Mouse (Mus musculus) forebrain, postnatal 0 days (tissue): ENCODE results near the gene Odf2. TPM values are rescaled to one million over a fixed set of nuclear protein-coding genes. Genes with fewer than 3 reads are reported as not detected.

Source experiments
- ATAC-seq: fragments of 200-750 bp; cut with Nextera tagmentation; 2 replicates; pipeline ENCODE4 v1.8.0; 2017; ENCODE audit warnings: mild to moderate bottlenecking, moderate library complexity
- DNase-seq: peaks from one replicate; pipeline ENCODE4 v3.0.0-alpha.2; 2015
- H3K27ac ChIP-seq: fragments of 300-500 bp; sonication (generic); 2 replicates; pipeline ENCODE4 v1.5.1; 2014; ENCODE audit warnings: low read depth, mild to moderate bottlenecking, antibody characterized with exemption, low read length, moderate library complexity, mixed read lengths
- H3K27me3 ChIP-seq: fragments of 300-500 bp; sonication (generic); 2 replicates; pipeline ENCODE4 v1.6.1; 2014; ENCODE audit warnings: mild to moderate bottlenecking, low read length, mixed read lengths; ENCODE audit not compliant: insufficient read depth
- H3K36me3 ChIP-seq: fragments of 300-500 bp; sonication (generic); 2 replicates; pipeline ENCODE4 v1.6.1; 2014; ENCODE audit warnings: mild to moderate bottlenecking, moderate library complexity; ENCODE audit not compliant: insufficient read depth
- H3K4me1 ChIP-seq: fragments of 300-500 bp; sonication (generic); 2 replicates; pipeline ENCODE4 v1.6.1; 2014; ENCODE audit warnings: antibody characterized with exemption; ENCODE audit not compliant: insufficient read depth
- H3K4me2 ChIP-seq: fragments of 300-500 bp; sonication (generic); 2 replicates; pipeline ENCODE4 v1.6.1; 2014; ENCODE audit warnings: low read depth, mild to moderate bottlenecking, moderate library complexity
- H3K4me3 ChIP-seq: fragments of 300-500 bp; sonication (generic); 2 replicates; pipeline ENCODE4 v1.5.1; 2014; ENCODE audit warnings: low read depth, low read length, mixed read lengths
- H3K9ac ChIP-seq: fragments of 300-500 bp; sonication (generic); 2 replicates; pipeline ENCODE4 v1.6.1; 2014; ENCODE audit warnings: mild to moderate bottlenecking
- H3K9me3 ChIP-seq: fragments of 300-500 bp; sonication (generic); 2 replicates; pipeline ENCODE4 v1.6.1; 2016; ENCODE audit warnings: low read length
- CTCF ChIP-seq: sonication (generic); IDR thresholded peaks from 2 replicates; pipeline ENCODE4 v1.5.1; 2016; ENCODE audit warnings: antibody characterized with exemption, control low read depth, low read depth
- WGBS: fragments of 180-500 bp; shearing (Covaris S2); extraction: QIAGEN DNeasy Blood & Tissue Kit; methylation state at CpG from one replicate; pipeline ENCODE4 v1.1.7; 2014; 5-methylcytosine and 5-hydroxymethylcytosine counted together
- polyA plus RNA-seq: library from polyadenylated mRNA; unstranded; fragments of >200 nt; fragmentation: Nextera tagmentation; extraction: Ambion mirVana; gene quantifications from 2 replicates; pipeline ENCODE4 v1.2.1, GENCODE M21; 2015
- total RNA-seq: library from RNA; depleted of rRNA; stranded (reverse); fragments of >200 nt; gene quantifications from 2 replicates; pipeline ENCODE4 v1.2.3, GENCODE M21; 2014

Odf2 gene
- total and polyA plus RNA-seq, 2 experiments from 2014 or later, result 60.8 to 109 TPM

DNA sequence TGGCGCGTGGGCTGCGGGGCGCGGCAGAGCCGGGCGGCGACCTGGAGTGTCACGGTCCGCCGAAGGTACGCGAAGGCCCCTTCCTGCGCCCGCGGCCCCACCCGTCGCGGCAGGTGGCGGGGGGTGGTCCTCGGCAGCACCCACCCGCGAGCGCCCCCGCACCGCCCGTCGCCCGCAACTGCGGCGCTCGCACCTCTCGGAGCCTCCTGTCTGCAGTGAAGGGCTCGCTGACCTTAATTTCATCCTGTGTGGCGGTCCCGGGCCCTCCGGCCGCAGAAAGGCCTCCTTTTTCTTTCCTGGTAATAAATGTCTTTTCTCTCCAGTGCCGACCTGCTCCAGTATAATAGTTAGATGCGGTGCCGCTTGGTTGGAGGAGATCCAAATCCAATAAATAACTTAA, 76.9 kb downstream of the Odf2 start:
- DNase-seq (peak; percentile 68), ATAC-seq (peak; percentile 54)
- peak overlapping the region; percentile 99 for H3K4me3 ChIP-seq
- H3K9ac ChIP-seq, result peak overlapping the region; percentile 99
- H3K27me3 ChIP-seq, result no peaks in the 10 kb centered on the region
- peak overlapping the region; percentile 58 for H3K4me2 ChIP-seq
- H3K9me3 ChIP-seq, result no peaks in the 10 kb centered on the region
- H3K36me3 ChIP-seq, result peaks cover 15% of the 10 kb centered on the region
- WGBS, result 1% methylated on average over 29 of the region's 41 CpGs
- H3K4me1 ChIP-seq, result peaks cover 30% of the 10 kb centered on the region
- H3K27ac ChIP-seq, result peak overlapping the region; percentile 98
- peak; percentile 33; the same call in 1 of the 2 replicates for TF ChIP-seq CTCF

- Histone ChIP-seq H3K27me3 (no peaks in the 10 kb centered on the region), H3K9me3 (no peaks in the 10 kb centered on the region), H3K4me1 (peaks cover 31% of the 10 kb centered on the region), H3K4me2 (peak overlapping the region; percentile 58), H3K27ac (no peak overlapping the region), H3K36me3 (peaks cover 15% of the 10 kb centered on the region), H3K4me3 (peak overlapping the region; percentile 99), H3K9ac (peak overlapping the region; percentile 99)
- no peak for TF ChIP-seq CTCF
- no peak for DNase-seq
- no peak for ATAC-seq
- WGBS, result 32% methylated on average over 2 of the region's 2 CpGs
Measured at GRCm38 (mm10) chr2:29966826-29967225, 77.8 kb downstream of the Odf2 start.

DNA sequence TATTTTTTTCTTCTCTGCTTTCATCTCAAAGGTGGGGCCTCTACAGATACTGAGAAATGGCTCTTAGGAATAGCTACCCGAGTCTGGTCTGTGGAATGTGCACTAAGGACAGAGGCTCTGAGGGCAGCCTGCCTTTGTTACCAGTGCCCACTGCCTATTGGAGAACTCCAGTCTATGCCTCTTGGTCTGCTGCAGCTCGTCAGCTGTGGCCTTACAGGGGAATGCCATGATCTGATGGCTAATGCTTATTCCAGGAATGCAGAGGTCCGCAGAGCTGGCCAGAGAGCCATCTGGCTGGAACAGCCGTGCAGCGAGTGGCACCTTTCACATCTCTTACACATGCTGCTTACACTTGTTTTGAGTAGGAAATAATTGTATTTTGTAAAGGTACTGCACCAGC, 78.7 kb downstream of the Odf2 start:
- 44% methylated on average over 5 of the region's 5 CpGs for WGBS
- H3K4me3 ChIP-seq, result 0 out of 2 replicates have a peak overlapping the region, but pooled peaks have one; percentile 2
- DNase-seq (no peak), ATAC-seq (no peak)
- H3K4me1 ChIP-seq, result peaks cover 31% of the 10 kb centered on the region
- no peak overlapping the region for H3K27ac ChIP-seq
- no peak overlapping the region for H3K9ac ChIP-seq
- no peak for TF ChIP-seq CTCF
- H3K36me3 ChIP-seq, result peaks cover 15% of the 10 kb centered on the region
- no peaks in the 10 kb centered on the region for H3K27me3 ChIP-seq
- no peaks in the 10 kb centered on the region for H3K9me3 ChIP-seq
- peak overlapping the region; percentile 58 for H3K4me2 ChIP-seq

DNA sequence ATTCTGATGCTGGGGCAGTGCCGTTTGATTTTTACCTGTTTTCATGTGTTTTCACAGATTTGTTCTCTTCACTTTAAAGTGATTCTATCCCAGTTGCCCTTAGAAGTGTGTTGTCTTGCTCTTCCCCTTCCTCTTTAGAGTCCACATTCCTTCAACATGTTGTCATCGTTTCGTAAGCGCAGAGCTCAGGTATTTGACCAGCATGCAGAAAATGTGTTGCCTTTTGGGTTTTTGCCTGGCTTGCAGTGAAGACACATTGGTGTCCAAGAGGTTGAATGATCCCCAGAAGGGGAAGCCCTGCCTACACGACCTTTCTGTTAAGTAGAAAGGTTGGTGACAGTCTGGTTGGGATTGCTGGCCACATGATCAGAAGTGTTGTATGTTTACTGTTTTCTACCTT, 79.6 kb downstream of the Odf2 start:
- Histone ChIP-seq H3K27ac (no peak overlapping the region), H3K4me3 (no peak overlapping the region), H3K4me1 (peaks cover 31% of the 10 kb centered on the region), H3K36me3 (peaks cover 19% of the 10 kb centered on the region), H3K9ac (no peak overlapping the region), H3K27me3 (no peaks in the 10 kb centered on the region), H3K9me3 (no peaks in the 10 kb centered on the region), H3K4me2 (0 out of 2 replicates have a peak overlapping the region, but pooled peaks have one; percentile 11)
- no peak for DNase-seq
- no peak for ATAC-seq
- 78% methylated on average over 5 of the region's 5 CpGs for WGBS
- no peak for TF ChIP-seq CTCF

GRCm38 (mm10) chr2:29971838-29972635, 83.0 kb downstream of the Odf2 start:
- peaks cover 25% of the 10 kb centered on the region for H3K4me1 ChIP-seq
- no peak overlapping the region for H3K27ac ChIP-seq
- WGBS, result 63% methylated on average over 9 of the region's 9 CpGs
- H3K9ac ChIP-seq, result no peak overlapping the region
- DNase-seq, result no peak
- ATAC-seq, result no peak
- peaks cover 30% of the 10 kb centered on the region for H3K36me3 ChIP-seq
- H3K4me3 ChIP-seq, result no peak overlapping the region
- no peaks in the 10 kb centered on the region for H3K27me3 ChIP-seq
- H3K4me2 ChIP-seq, result no peak overlapping the region
- no peaks in the 10 kb centered on the region for H3K9me3 ChIP-seq
- no peak for TF ChIP-seq CTCF

- TF ChIP-seq CTCF, result no peak
- ATAC-seq (no peak), DNase-seq (no peak)
- H3K4me3 ChIP-seq, result no peak overlapping the region
- H3K27ac ChIP-seq, result no peak overlapping the region
- H3K36me3 ChIP-seq, result peaks cover 35% of the 10 kb centered on the region
- 23% methylated on average over 1 of the region's 2 CpGs for WGBS
- no peaks in the 10 kb centered on the region for H3K9me3 ChIP-seq
- H3K9ac ChIP-seq, result no peak overlapping the region
- peaks cover 13% of the 10 kb centered on the region for H3K4me1 ChIP-seq
- H3K4me2 ChIP-seq, result no peak overlapping the region
- H3K27me3 ChIP-seq, result no peaks in the 10 kb centered on the region
Measured at GRCm38 (mm10) chr2:29973525-29973924, 84.5 kb downstream of the Odf2 start.

DNA sequence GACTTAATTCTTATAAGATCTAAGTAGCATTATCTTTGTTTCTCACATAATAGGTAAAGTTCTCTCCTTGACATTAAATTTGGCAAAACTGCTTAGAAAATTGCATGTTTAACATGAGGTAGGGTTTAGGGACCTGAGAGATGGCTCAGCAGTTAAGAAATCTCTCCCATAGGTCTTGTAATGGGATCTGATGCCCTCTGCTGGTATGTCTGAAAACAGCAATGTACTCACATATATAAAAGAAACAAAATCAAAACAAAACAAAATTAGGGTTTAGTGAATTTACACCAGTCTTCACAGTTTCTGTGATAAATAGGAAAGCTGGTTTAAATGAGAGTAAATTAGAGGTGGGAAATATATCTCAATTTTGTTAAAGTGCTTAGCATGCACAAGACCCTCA, 88.3 kb downstream of the Odf2 start:
- ATAC-seq (0 out of 2 replicates have a peak, but pooled peaks have one; percentile 38), DNase-seq (peak; percentile 63)
- Histone ChIP-seq H3K4me3 (no peak overlapping the region), H3K9ac (no peak overlapping the region), H3K27me3 (no peaks in the 10 kb centered on the region), H3K27ac (no peak overlapping the region), H3K36me3 (peaks cover 56% of the 10 kb centered on the region), H3K4me2 (no peak overlapping the region), H3K9me3 (no peaks in the 10 kb centered on the region), H3K4me1 (no peaks in the 10 kb centered on the region)
- peak; percentile 72 for TF ChIP-seq CTCF
